Mouse (Mus musculus) heart, embryonic 10.5 days (tissue): ENCODE measurements at regions not wholly inside any gene's neighbourhood (a gene's known extent, or its start where the extent isn't known, plus 50 kb on each side); places are given as distances from the start of the nearest gene placed in this dataset.

ENCODE experiments used
- DNase-seq: peaks from one replicate; pipeline ENCODE4 v3.0.0-alpha.2; 2017; ENCODE audit warnings: low spot score
- H3K27ac ChIP-seq: fragments of 300-500 bp; sonication (generic); 2 replicates; pipeline ENCODE4 v1.5.1; 2016; ENCODE audit warnings: mild to moderate bottlenecking
- H3K27me3 ChIP-seq: fragments of 300-500 bp; sonication (generic); 2 replicates; pipeline ENCODE4 v1.6.1; 2016; ENCODE audit warnings: mild to moderate bottlenecking; ENCODE audit not compliant: poor library complexity, insufficient read depth, severe bottlenecking
- H3K36me3 ChIP-seq: fragments of 300-500 bp; sonication (generic); 2 replicates; pipeline ENCODE4 v1.6.1; 2016; ENCODE audit warnings: mild to moderate bottlenecking, moderate library complexity
- H3K4me1 ChIP-seq: fragments of 300-500 bp; sonication (generic); 2 replicates; pipeline ENCODE4 v1.6.1; 2016; ENCODE audit warnings: mild to moderate bottlenecking
- H3K4me3 ChIP-seq: fragments of 300-500 bp; sonication (generic); 2 replicates; pipeline ENCODE4 v1.5.1; 2016; ENCODE audit warnings: mild to moderate bottlenecking, moderate library complexity
- H3K9me3 ChIP-seq: fragments of 300-500 bp; sonication (generic); 2 replicates; pipeline ENCODE4 v1.6.1; 2016; ENCODE audit warnings: mild to moderate bottlenecking, moderate library complexity
- WGBS: fragments of 180-500 bp; shearing (Covaris S2); methylation state at CpG from one replicate; pipeline ENCODE4 v1.1.7; 2016; 5-methylcytosine and 5-hydroxymethylcytosine counted together

DNA sequence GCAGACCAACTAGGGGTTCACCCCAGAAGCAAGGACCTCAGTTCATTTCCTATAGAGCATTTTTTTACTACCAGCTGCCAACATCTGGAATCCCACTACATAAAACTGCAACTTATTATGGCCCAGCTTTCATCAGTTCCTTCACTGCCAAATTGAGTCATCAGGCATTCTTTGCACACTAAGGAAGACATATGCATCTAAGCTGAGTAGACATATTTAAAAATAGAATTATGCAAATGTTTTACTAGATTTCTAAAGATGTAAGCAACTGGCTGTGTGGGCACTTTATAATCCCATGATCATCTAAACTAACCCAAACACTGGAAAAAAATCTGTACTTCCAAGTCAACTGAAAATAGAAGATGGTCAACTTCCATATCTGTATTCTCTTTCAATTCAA lies 415.9 kb upstream of the Rarb start:
- no peak for DNase-seq
- no peaks in the 10 kb centered on the region for H3K36me3 ChIP-seq

DNA sequence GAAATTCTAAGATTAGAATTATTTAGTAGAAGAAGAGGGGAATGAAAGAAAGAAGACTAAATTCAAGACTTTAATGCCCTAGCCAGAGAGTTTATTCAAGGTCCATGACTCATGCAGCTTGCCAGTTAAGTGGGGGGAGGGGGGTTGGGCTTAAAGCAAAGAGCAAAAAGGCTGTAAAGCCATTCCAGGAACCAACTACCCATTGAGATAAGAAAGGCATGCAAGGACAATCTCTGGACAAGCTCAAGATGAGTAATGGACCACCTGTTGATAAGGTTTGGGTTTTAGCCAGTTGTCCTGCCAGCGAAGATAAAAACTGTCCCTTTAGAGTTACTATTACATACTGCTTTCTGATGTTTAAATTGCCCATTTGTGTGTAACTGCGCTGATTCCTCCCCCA lies 392.5 kb upstream of the Rarb start:
- DNase-seq, result no peak
- no peak overlapping the region for H3K4me3 ChIP-seq
- H3K27me3 ChIP-seq, result no peaks in the 10 kb centered on the region
- WGBS, result 50% methylated on average over 2 of the region's 2 CpGs
- H3K27ac ChIP-seq, result no peak overlapping the region
- no peaks in the 10 kb centered on the region for H3K36me3 ChIP-seq
- no peaks in the 10 kb centered on the region for H3K9me3 ChIP-seq
- no peaks in the 10 kb centered on the region for H3K4me1 ChIP-seq

More for the DNA sequence above, 415.9 kb upstream of the Rarb start:
- Histone ChIP-seq H3K4me3 (no peak overlapping the region), H3K27me3 (no peaks in the 10 kb centered on the region), H3K4me1 (no peaks in the 10 kb centered on the region), H3K27ac (no peak overlapping the region), H3K9me3 (no peaks in the 10 kb centered on the region; the same call in 1 of the 2 replicates)

DNA sequence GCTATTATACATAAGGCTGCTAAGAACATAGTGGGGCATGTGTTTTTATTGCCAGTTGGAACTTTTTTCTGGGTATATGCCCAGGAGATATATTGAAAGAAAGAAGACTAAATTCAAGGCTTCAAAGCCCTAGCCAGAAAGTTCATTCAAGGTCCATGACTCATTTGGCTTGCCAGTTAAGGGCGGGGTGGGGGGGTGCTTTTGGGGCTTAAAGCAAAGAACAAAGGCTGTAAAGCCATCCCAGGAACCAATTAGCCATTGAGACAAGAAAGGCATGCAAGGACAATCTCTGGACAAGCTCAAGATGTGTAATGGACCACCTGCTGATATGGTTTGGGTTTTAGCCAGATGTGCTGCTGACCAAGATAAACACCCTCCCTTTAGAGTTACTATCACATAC lies 386.7 kb upstream of the Rarb start:
- Histone ChIP-seq H3K9me3 (peaks cover 3% of the 10 kb centered on the region; the same call in 1 of the 2 replicates), H3K27ac (no peak overlapping the region), H3K27me3 (no peaks in the 10 kb centered on the region), H3K36me3 (no peaks in the 10 kb centered on the region), H3K4me1 (no peaks in the 10 kb centered on the region), H3K4me3 (no peak overlapping the region)
- WGBS, result 48% methylated on average over 1 of the region's 1 CpGs
- DNase-seq, result no peak

DNA sequence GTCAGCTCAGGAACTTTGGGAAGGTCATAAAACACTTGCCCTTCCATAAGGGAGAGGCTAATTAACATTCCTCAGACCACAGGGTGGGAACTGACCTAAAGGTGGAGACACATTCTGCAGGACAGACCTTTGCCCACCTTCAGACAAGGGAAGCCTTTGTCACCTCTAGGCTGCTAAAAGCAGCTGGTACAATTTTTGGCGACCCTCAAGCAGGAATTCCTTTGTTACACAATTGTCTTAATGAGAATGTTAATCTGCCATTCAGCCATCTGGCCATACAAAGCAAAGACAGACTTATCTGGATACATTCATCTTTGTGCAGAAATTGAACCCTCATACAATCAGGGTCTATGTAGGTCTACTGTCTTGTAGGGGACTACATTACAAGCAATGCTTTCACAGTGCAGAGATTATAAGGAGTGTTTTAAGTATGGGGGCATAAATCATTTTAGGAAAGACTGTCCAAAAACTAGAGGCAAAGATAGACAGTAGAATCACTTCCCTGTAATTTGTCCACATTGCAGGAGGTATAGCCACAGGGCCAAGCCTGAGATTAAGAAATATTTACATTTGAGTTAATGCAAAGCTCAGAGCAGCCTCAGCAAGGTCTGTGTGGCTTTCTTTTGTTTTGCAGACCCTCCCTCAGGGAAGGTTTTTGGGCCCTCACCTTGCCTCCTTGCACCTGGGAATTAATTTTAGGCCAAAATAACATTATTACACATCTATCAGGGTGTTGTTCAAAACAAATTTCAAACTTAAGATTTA lies 384.5 kb upstream of the Rarb start:
- DNase-seq, result no peak
- 65% methylated on average over 1 of the region's 1 CpGs for WGBS
- no peak overlapping the region for H3K27ac ChIP-seq

DNA sequence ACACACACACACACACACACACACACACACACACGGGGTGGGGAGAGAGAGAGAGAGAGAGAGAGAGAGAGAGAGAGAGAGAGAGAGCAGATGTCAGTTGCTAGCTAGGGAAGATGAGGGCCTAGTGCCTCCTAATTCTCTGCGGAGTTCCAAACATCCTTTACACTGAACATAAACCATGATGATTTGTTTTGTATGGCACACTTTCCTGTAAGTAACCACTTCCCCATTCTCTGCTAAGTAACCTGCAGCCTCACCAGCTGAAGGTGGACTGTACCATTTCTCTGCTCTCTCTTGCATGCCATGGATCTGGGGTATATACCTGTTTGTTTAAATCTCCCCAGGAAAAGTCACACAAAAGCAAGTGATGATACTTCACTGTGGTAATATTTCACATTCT lies 374.0 kb upstream of the Rarb start:
- no peaks in the 10 kb centered on the region for H3K36me3 ChIP-seq
- no peak for DNase-seq
- WGBS, result 92% methylated on average over 1 of the region's 2 CpGs
- H3K27me3 ChIP-seq, result no peaks in the 10 kb centered on the region
- H3K27ac ChIP-seq, result no peak overlapping the region
- no peaks in the 10 kb centered on the region for H3K4me1 ChIP-seq
- no peaks in the 10 kb centered on the region for H3K9me3 ChIP-seq
- no peak overlapping the region for H3K4me3 ChIP-seq

More for the DNA sequence above, 384.5 kb upstream of the Rarb start:
- no peaks in the 10 kb centered on the region for H3K4me1 ChIP-seq
- no peak overlapping the region for H3K4me3 ChIP-seq
- H3K27me3 ChIP-seq, result no peaks in the 10 kb centered on the region
- no peaks in the 10 kb centered on the region for H3K36me3 ChIP-seq
- H3K9me3 ChIP-seq, result peaks cover 3% of the 10 kb centered on the region; the same call in 1 of the 2 replicates

DNA sequence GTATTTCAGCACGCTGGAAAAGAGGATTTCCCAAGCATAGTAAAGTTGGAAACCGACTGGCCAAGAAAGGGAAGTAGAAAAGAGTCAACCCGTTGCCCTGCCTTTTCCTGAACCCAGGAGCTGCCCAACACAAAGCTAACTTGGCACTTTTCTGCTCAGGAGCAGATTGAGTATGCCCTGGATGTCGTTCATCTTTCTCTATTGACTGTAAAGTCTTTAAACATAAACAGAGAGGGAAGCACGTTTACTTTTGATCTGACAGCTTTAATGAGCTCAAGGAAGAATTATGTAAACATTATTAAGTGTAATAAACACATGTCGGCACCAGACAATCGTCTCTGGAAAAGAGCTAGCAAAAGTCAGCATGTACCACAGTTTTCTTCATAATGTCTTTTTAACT lies 354.3 kb upstream of the Rarb start:
- 39% methylated on average over 7 of the region's 7 CpGs for WGBS
- no peaks in the 10 kb centered on the region for H3K36me3 ChIP-seq
- H3K27me3 ChIP-seq, result peaks cover 17% of the 10 kb centered on the region
- peak overlapping the region; percentile 63 for H3K4me3 ChIP-seq
- no peak overlapping the region for H3K27ac ChIP-seq
- peaks cover 13% of the 10 kb centered on the region for H3K4me1 ChIP-seq
- no peak for DNase-seq
- no peaks in the 10 kb centered on the region for H3K9me3 ChIP-seq

DNA sequence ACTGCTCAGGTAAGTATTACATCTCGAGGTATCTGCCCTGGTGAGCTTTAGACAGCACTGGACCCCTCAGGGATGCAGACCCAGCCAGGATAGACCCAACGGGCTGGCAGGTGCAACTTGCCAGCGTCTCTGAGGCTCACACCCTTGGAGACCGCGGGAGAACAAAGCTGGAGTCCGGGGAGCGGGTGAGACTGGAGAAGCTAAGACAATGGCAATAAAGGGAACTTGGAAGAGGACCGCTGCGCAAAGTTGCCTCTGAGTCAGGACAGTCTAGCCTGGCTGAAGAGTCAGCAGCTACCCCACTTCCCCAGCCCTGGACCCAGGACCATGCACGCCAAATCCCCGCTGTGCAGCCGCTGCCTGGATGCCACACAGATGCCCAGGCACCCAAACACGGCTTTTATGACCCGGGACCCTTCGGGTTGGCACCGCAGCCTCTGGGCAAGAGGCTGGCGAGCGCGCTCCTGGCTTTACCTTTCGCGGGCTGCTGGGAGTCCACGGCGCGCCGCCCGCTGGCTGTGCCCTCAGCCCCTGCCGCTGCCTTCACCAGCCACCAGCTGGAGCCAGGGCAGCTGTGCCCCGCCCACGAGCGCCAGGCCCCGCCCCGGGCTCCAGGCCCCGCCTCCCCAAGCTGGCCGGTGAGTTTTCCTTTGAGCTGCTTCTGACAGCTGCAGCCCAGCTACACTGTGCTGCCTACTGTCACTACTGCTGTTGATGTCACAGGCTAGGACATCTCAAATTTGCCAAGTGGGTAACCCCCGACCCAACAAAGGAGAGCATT lies 353.6 kb upstream of the Rarb start:
- DNase-seq, result peak; percentile 79
- peaks cover 13% of the 10 kb centered on the region for H3K4me1 ChIP-seq
- WGBS, result 3% methylated on average over 35 of the region's 35 CpGs
- H3K27me3 ChIP-seq, result peaks cover 17% of the 10 kb centered on the region
- no peaks in the 10 kb centered on the region for H3K9me3 ChIP-seq
- peak overlapping the region; percentile 63 for H3K4me3 ChIP-seq
- H3K27ac ChIP-seq, result 0 out of 2 replicates have a peak overlapping the region, but pooled peaks have one; percentile 38
- no peaks in the 10 kb centered on the region for H3K36me3 ChIP-seq

DNA sequence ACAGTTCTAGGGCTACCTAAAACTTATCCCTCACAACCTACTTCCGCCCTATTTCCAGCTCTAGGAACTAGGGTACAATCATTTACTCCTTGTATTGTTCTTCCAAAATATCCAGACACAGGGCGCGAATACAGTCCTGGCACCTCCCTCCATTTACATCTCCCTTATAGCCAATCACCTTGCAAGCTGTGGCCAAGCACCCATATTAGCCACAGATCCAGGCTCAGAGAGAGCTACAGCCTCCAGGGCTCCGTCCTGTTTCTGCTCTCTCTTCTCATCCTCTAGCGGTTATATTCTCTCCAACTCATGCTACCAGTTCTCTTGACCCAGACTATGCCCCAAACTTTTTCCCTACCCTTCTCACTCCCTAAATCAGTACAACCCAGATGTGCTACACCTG lies 352.9 kb upstream of the Rarb start:
- 29% methylated on average over 5 of the region's 5 CpGs for WGBS
- peak overlapping the region; percentile 63 for H3K4me3 ChIP-seq
- H3K27me3 ChIP-seq, result peaks cover 17% of the 10 kb centered on the region
- no peak for DNase-seq
- H3K9me3 ChIP-seq, result no peaks in the 10 kb centered on the region
- no peak overlapping the region for H3K27ac ChIP-seq
- peaks cover 13% of the 10 kb centered on the region for H3K4me1 ChIP-seq
- no peaks in the 10 kb centered on the region for H3K36me3 ChIP-seq

DNA sequence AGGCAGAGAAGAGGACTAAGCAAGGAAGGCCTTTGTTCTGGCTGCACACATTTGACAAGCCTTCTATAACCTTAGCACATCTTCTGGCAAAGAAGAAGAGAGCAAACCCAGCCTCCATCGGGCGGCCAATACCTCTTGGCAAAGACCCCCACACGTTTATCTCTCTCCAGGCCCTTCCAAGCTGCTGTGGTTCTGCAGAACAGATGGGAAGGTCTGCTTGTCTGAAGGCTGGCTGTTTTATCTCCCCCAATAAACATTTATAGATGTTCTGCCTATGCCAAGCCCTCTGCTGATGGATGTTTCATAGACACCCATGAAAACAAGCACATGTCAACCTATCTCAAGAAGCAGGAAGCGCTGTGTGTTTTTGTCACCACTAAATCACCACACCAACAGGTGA lies 339.4 kb upstream of the Rarb start:
- Histone ChIP-seq H3K27ac (no peak overlapping the region), H3K4me1 (no peaks in the 10 kb centered on the region), H3K9me3 (no peaks in the 10 kb centered on the region), H3K36me3 (no peaks in the 10 kb centered on the region), H3K27me3 (no peaks in the 10 kb centered on the region), H3K4me3 (no peak overlapping the region)
- no peak for DNase-seq
- 86% methylated on average over 4 of the region's 4 CpGs for WGBS

DNA sequence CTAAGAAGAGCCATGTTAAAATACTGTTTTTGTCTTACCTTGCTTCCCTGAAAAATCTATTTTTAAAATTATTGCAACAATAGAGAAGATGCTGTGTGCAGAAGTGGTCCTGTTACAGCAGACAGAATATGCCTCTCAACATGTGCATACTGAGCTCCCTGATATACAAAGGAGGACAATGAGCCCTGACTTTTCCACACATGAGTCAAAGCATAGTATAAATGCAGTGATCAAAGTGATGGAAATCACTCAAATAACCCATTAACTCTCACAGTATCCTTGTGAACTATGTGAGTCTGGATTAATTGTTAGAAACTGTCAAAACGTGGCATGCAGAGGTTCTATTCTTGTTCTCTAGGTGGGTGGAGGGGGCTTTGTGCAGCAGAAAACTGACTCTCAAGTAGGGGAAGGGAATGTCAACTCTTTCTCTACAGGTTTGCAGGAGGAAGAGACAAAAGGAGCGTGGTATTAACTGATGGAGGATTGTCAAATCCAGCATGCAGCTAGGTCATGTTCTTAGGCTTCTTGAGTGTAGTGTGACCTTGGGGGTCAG lies 337.5 kb upstream of the Rarb start:
- H3K36me3 ChIP-seq, result no peaks in the 10 kb centered on the region
- no peaks in the 10 kb centered on the region for H3K4me1 ChIP-seq
- DNase-seq, result no peak
- no peak overlapping the region for H3K4me3 ChIP-seq
- H3K9me3 ChIP-seq, result no peaks in the 10 kb centered on the region
- no peaks in the 10 kb centered on the region for H3K27me3 ChIP-seq
- no peak overlapping the region for H3K27ac ChIP-seq
- 62% methylated on average over 2 of the region's 2 CpGs for WGBS

DNA sequence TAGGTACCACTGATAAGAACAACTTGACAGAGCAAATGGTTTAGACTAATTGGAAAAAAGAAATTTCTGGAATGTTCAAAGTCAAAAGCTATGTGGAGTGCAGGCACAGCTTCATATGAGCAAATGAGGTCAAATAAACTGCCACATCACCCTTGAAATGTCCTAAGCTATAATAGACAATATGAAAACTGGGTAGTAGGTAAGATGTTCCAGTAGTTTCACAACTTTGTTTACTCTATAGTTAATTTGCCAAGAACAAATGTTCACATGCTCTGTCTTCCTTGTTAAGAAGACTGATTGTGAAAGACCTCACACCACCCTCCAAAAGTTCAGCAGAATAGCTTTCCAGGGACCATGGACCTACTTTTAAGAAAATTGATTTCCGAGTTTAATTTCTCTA lies 301.7 kb upstream of the Rarb start:
- Histone ChIP-seq H3K27ac (no peak overlapping the region), H3K36me3 (no peaks in the 10 kb centered on the region), H3K4me3 (no peak overlapping the region), H3K27me3 (no peaks in the 10 kb centered on the region), H3K9me3 (no peaks in the 10 kb centered on the region), H3K4me1 (no peaks in the 10 kb centered on the region)
- WGBS, result 74% methylated on average over 1 of the region's 1 CpGs
- DNase-seq, result no peak

DNA sequence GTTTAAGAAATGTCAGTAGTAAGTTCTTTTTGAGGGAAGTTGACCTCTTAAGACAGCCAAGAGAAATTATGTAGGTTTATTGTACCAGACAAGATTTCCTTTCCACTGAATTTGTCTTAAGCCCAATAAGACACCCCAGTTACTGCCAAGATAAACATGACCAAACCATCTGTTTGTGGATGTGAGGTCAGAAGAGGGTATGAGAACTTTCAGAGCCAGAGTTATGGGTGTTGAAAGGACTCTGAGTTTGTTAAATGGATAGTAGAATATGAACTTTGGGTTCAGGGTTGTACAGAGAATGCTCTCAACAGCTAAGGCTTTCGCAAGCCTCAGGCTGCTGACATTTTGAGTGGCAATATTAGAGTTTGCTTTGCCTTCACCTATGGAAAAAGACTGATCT lies 287.7 kb upstream of the Rarb start:
- WGBS, result 85% methylated on average over 1 of the region's 1 CpGs

DNA sequence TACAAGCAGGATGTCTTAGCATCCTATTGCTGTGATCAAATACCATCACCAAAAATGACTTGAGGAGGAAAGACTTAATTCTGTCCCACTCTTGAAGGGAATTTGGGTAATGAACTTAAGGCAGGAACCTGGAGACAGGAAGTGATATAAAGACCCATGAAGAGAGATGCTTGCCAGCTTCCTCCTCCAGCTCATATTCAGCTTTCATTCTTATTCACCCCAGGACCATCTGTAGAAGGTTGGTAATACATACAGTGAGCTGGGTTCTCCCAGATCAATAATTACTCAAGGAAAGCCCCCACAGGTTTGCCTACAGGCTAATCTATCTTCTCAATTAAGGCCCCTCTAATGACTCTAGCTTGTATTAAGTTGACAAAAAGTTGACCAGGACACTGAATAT lies 283.5 kb upstream of the Rarb start:
- H3K27me3 ChIP-seq, result no peaks in the 10 kb centered on the region
- H3K9me3 ChIP-seq, result no peaks in the 10 kb centered on the region
- no peak overlapping the region for H3K27ac ChIP-seq
- H3K4me3 ChIP-seq, result no peak overlapping the region
- no peaks in the 10 kb centered on the region for H3K4me1 ChIP-seq
- H3K36me3 ChIP-seq, result no peaks in the 10 kb centered on the region
- DNase-seq, result no peak

More for the DNA sequence above, 287.7 kb upstream of the Rarb start:
- Histone ChIP-seq H3K4me1 (no peaks in the 10 kb centered on the region), H3K27ac (no peak overlapping the region), H3K36me3 (no peaks in the 10 kb centered on the region), H3K27me3 (no peaks in the 10 kb centered on the region), H3K9me3 (no peaks in the 10 kb centered on the region), H3K4me3 (no peak overlapping the region)
- DNase-seq, result no peak
